Mouse (Mus musculus) neural tube, embryonic 12.5 days (tissue): Measurements from ENCODE around the gene Pik3cd. TPM values are rescaled to one million over a fixed set of nuclear protein-coding genes. Genes with fewer than 3 reads are reported as not detected.

ENCODE experiments used
- ATAC-seq: fragments of 200-750 bp; cut with Nextera tagmentation; 2 replicates; pipeline ENCODE4 v1.8.0; 2017; ENCODE audit warnings: low read depth, mild to moderate bottlenecking, moderate TSS enrichment, moderate library complexity; ENCODE audit not compliant: low FRiP score
- H3K27ac ChIP-seq: fragments of 300-500 bp; sonication (generic); 2 replicates; pipeline ENCODE4 v1.5.1; 2016
- H3K27me3 ChIP-seq: fragments of 300-500 bp; sonication (generic); replicated peaks from 2 replicates; pipeline ENCODE4 v1.6.1; 2016; ENCODE audit warnings: mild to moderate bottlenecking
- H3K36me3 ChIP-seq: fragments of 300-500 bp; sonication (generic); 2 replicates; pipeline ENCODE4 v1.6.1; 2016; ENCODE audit warnings: mild to moderate bottlenecking
- H3K4me1 ChIP-seq: fragments of 300-500 bp; sonication (generic); 2 replicates; pipeline ENCODE4 v1.6.1; 2016
- H3K4me2 ChIP-seq: fragments of 300-500 bp; sonication (generic); replicated peaks from 2 replicates; pipeline ENCODE4 v1.6.1; 2016; ENCODE audit warnings: mild to moderate bottlenecking
- H3K4me3 ChIP-seq: fragments of 300-500 bp; sonication (generic); 2 replicates; pipeline ENCODE4 v1.5.1; 2016
- H3K9ac ChIP-seq: fragments of 300-500 bp; sonication (generic); 2 replicates; pipeline ENCODE4 v1.6.1; 2016; ENCODE audit warnings: mild to moderate bottlenecking
- H3K9me3 ChIP-seq: fragments of 300-500 bp; sonication (generic); 2 replicates; pipeline ENCODE4 v1.6.1; 2016; ENCODE audit warnings: mild to moderate bottlenecking
- WGBS: fragments of 180-500 bp; shearing (Covaris S2); methylation state at CpG from one replicate; pipeline ENCODE4 v1.1.7; 2016; 5-methylcytosine and 5-hydroxymethylcytosine counted together
- microRNA-seq: library from miRNA; unstranded; fragments of <30 nt; microRNA quantifications from one replicate; pipeline ENCODE4, GENCODE M21; 2017
- polyA plus RNA-seq: library from polyadenylated mRNA; unstranded; fragments of >200 nt; fragmentation: Nextera tagmentation; extraction: Ambion mirVana; gene quantifications from 2 replicates; pipeline ENCODE4 v1.2.1, GENCODE M21; 2016

The Pik3cd gene
- polyA plus RNA-seq, 1 experiment from 2014 or later = 22.9 TPM

GRCm38 (mm10) chr4:149607591-149608308, 94.6 kb downstream of the Pik3cd start:
- ATAC-seq = no peak
- no peaks in the 10 kb centered on the region for H3K9me3 ChIP-seq
- WGBS = 68% methylated on average over 20 of the region's 20 CpGs
- no peak overlapping the region for H3K27ac ChIP-seq
- no peaks in the 10 kb centered on the region for H3K27me3 ChIP-seq
- no peaks in the 10 kb centered on the region for H3K36me3 ChIP-seq
- H3K4me2 ChIP-seq = no peak overlapping the region
- peaks cover 33% of the 10 kb centered on the region for H3K4me1 ChIP-seq
- H3K4me3 ChIP-seq = no peak overlapping the region
- H3K9ac ChIP-seq = no peak overlapping the region

GRCm38 (mm10) chr4:149606766-149607358, 95.5 kb downstream of the Pik3cd start:
- Histone ChIP-seq H3K27me3 (no peaks in the 10 kb centered on the region), H3K9ac (no peak overlapping the region), H3K27ac (no peak overlapping the region), H3K36me3 (no peaks in the 10 kb centered on the region), H3K4me1 (peaks cover 38% of the 10 kb centered on the region), H3K4me2 (no peak overlapping the region), H3K4me3 (no peak overlapping the region), H3K9me3 (no peaks in the 10 kb centered on the region)
- ATAC-seq = no peak
- WGBS = 47% methylated on average over 15 of the region's 15 CpGs

- Histone ChIP-seq H3K27me3 (no peaks in the 10 kb centered on the region), H3K36me3 (no peaks in the 10 kb centered on the region), H3K27ac (no peak overlapping the region), H3K4me2 (no peak overlapping the region), H3K4me3 (no peak overlapping the region), H3K9ac (no peak overlapping the region), H3K4me1 (peaks cover 42% of the 10 kb centered on the region), H3K9me3 (no peaks in the 10 kb centered on the region)
- ATAC-seq = no peak
- 78% methylated on average over 18 of the region's 18 CpGs for WGBS
These were observed 96.3 kb downstream of the Pik3cd start for GRCm38 (mm10) chr4:149606056-149606455.

GRCm38 (mm10) chr4:149604518-149604917, 97.9 kb downstream of the Pik3cd start:
- ATAC-seq = no peak
- Histone ChIP-seq H3K9me3 (no peaks in the 10 kb centered on the region), H3K9ac (no peak overlapping the region), H3K27ac (no peak overlapping the region), H3K4me1 (peaks cover 46% of the 10 kb centered on the region), H3K27me3 (no peaks in the 10 kb centered on the region), H3K36me3 (no peaks in the 10 kb centered on the region), H3K4me3 (no peak overlapping the region), H3K4me2 (no peak overlapping the region)
- 81% methylated on average over 3 of the region's 3 CpGs for WGBS

- Histone ChIP-seq H3K4me3 (no peak overlapping the region), H3K9ac (no peak overlapping the region), H3K4me2 (no peak overlapping the region), H3K4me1 (peaks cover 39% of the 10 kb centered on the region), H3K27me3 (no peaks in the 10 kb centered on the region), H3K27ac (no peak overlapping the region), H3K36me3 (no peaks in the 10 kb centered on the region), H3K9me3 (no peaks in the 10 kb centered on the region)
- ATAC-seq = no peak
- 67% methylated on average over 1 of the region's 1 CpGs for WGBS
These were observed 98.5 kb downstream of the Pik3cd start for GRCm38 (mm10) chr4:149603860-149604259.

GRCm38 (mm10) chr4:149602236-149602635, 100.1 kb downstream of the Pik3cd start:
- no peak for ATAC-seq
- Histone ChIP-seq H3K9me3 (no peaks in the 10 kb centered on the region), H3K9ac (no peak overlapping the region), H3K4me1 (peaks cover 34% of the 10 kb centered on the region), H3K4me2 (no peak overlapping the region), H3K27ac (no peak overlapping the region), H3K36me3 (no peaks in the 10 kb centered on the region), H3K27me3 (no peaks in the 10 kb centered on the region), H3K4me3 (no peak overlapping the region)
- WGBS = 54% methylated on average over 7 of the region's 7 CpGs

- H3K27ac ChIP-seq = no peak overlapping the region
- no peak overlapping the region for H3K4me3 ChIP-seq
- WGBS = 42% methylated on average over 4 of the region's 4 CpGs
- H3K36me3 ChIP-seq = no peaks in the 10 kb centered on the region
- no peak for ATAC-seq
- H3K9ac ChIP-seq = no peak overlapping the region
- H3K4me1 ChIP-seq = peaks cover 27% of the 10 kb centered on the region
- H3K9me3 ChIP-seq = no peaks in the 10 kb centered on the region
- H3K4me2 ChIP-seq = no peak overlapping the region
- no peaks in the 10 kb centered on the region for H3K27me3 ChIP-seq
These were observed 100.9 kb downstream of the Pik3cd start for GRCm38 (mm10) chr4:149601484-149601883.

- no peaks in the 10 kb centered on the region for H3K36me3 ChIP-seq
- ATAC-seq = no peak
- 87% methylated on average over 4 of the region's 4 CpGs for WGBS
These were observed 102.2 kb downstream of the Pik3cd start for GRCm38 (mm10) chr4:149600130-149600529.

GRCm38 (mm10) chr4:149599549-149599948, 102.8 kb downstream of the Pik3cd start:
- Histone ChIP-seq H3K4me2 (no peak overlapping the region), H3K36me3 (no peaks in the 10 kb centered on the region), H3K27ac (no peak overlapping the region), H3K27me3 (no peaks in the 10 kb centered on the region), H3K9ac (no peak overlapping the region), H3K4me1 (peaks cover 16% of the 10 kb centered on the region), H3K9me3 (no peaks in the 10 kb centered on the region), H3K4me3 (no peak overlapping the region)
- 86% methylated on average over 6 of the region's 6 CpGs for WGBS
- ATAC-seq = no peak

More at GRCm38 (mm10) chr4:149600130-149600529, 102.2 kb downstream of the Pik3cd start:
- no peaks in the 10 kb centered on the region for H3K27me3 ChIP-seq
- no peak overlapping the region for H3K4me3 ChIP-seq
- no peak overlapping the region for H3K4me2 ChIP-seq
- H3K9ac ChIP-seq = no peak overlapping the region
- no peak overlapping the region for H3K27ac ChIP-seq
- no peaks in the 10 kb centered on the region for H3K9me3 ChIP-seq
- H3K4me1 ChIP-seq = peaks cover 16% of the 10 kb centered on the region

Small RNA genes within 50 kb of the gene (microRNA-seq; reads per million reads assigned to microRNA genes)
- gene Mir7023 = not detected

Other genes starting within 250 kb of the Pik3cd start
- not detected in 2 replicates for gene Rbp7, start 247.6 kb downstream of the Pik3cd start, polyA plus RNA-seq
- 0.67 TPM in 1 of 2 replicates, not detected in the other for gene Tmem274, start 225.2 kb downstream of the Pik3cd start, polyA plus RNA-seq
- 12.0 and 14.0 TPM in 2 replicates for gene Nmnat1, start 217.4 kb downstream of the Pik3cd start, polyA plus RNA-seq
- 46.1 and 51.0 TPM in 2 replicates for gene Lzic, start 217.3 kb downstream of the Pik3cd start, polyA plus RNA-seq
- 75.6 and 89.2 TPM in 2 replicates for gene Ctnnbip1, start 184.3 kb downstream of the Pik3cd start, polyA plus RNA-seq
- gene Clstn1, start 116.1 kb downstream of the Pik3cd start, polyA plus RNA-seq = 133 and 138 TPM in 2 replicates
- 41.4 and 42.3 TPM in 2 replicates for gene Tmem201, start 35.5 kb upstream of the Pik3cd start, polyA plus RNA-seq
- 24.9 and 25.4 TPM in 2 replicates for gene Slc25a33, start 71.7 kb upstream of the Pik3cd start, polyA plus RNA-seq